Mouse (Mus musculus) lung, adult 2 months (tissue): ENCODE data around the gene Fkbp5.

ENCODE experiments used
- CTCF ChIP-seq: fragments of 200-500 bp; IDR thresholded peaks from 2 replicates; pipeline ENCODE4 v1.5.1; 2011; ENCODE audit warnings: mild to moderate bottlenecking, low read length, control low read depth; ENCODE audit not compliant: insufficient read depth
- POLR2A ChIP-seq: fragments of 200-500 bp; IDR thresholded peaks from 2 replicates; pipeline ENCODE4 v1.6.1; 2011; ENCODE audit warnings: low read depth, mild to moderate bottlenecking, control low read depth, low read length, borderline replicate concordance; ENCODE audit errors: extremely low read depth

- TF ChIP-seq CTCF = no peak
- TF ChIP-seq POLR2A = no peak
Measured at GRCm38 (mm10) chr17:28565181-28565580, 47.9 kb upstream of the Fkbp5 start.
